Mouse (Mus musculus) stomach, embryonic 16.5 days (tissue): ENCODE measurements around the gene Epha8. TPM values are rescaled to one million over a fixed set of nuclear protein-coding genes. Genes with fewer than 3 reads are reported as not detected.

Experiments used
- ATAC-seq: fragments of 200-750 bp; cut with Nextera tagmentation; 2 replicates; pipeline ENCODE4 v1.8.0; 2017; ENCODE audit warnings: moderate number of reproducible peaks, moderate TSS enrichment; ENCODE audit not compliant: insufficient read depth, low FRiP score
- H3K27ac ChIP-seq: fragments of 300-500 bp; sonication (generic); 2 replicates; pipeline ENCODE4 v1.5.1; 2014; ENCODE audit warnings: low read length
- H3K27me3 ChIP-seq: fragments of 300-500 bp; sonication (generic); 2 replicates; pipeline ENCODE4 v1.6.1; 2014; ENCODE audit warnings: low read length, control low read depth, mixed read lengths; ENCODE audit not compliant: control insufficient read depth, insufficient read depth
- H3K36me3 ChIP-seq: fragments of 300-500 bp; sonication (generic); 2 replicates; pipeline ENCODE4 v1.6.1; 2014; ENCODE audit warnings: low read length; ENCODE audit not compliant: control insufficient read depth, insufficient read depth
- H3K4me1 ChIP-seq: fragments of 300-500 bp; sonication (generic); 2 replicates; pipeline ENCODE4 v1.6.1; 2014; ENCODE audit warnings: low read length, control low read depth, mixed read lengths; ENCODE audit not compliant: control insufficient read depth, insufficient read depth
- H3K4me2 ChIP-seq: fragments of 300-500 bp; sonication (generic); 2 replicates; pipeline ENCODE4 v1.6.1; 2014; ENCODE audit warnings: low read depth, low read length, mixed read lengths
- H3K4me3 ChIP-seq: fragments of 300-500 bp; sonication (generic); replicated peaks from 2 replicates; pipeline ENCODE4 v1.5.1; 2014; ENCODE audit warnings: mild to moderate bottlenecking, low read length
- H3K9ac ChIP-seq: fragments of 300-500 bp; sonication (generic); 2 replicates; pipeline ENCODE4 v1.6.1; 2014; ENCODE audit warnings: low read length
- H3K9me3 ChIP-seq: fragments of 300-500 bp; sonication (generic); replicated peaks from 2 replicates; pipeline ENCODE4 v1.6.1; 2016; ENCODE audit warnings: low read length, control low read depth; ENCODE audit not compliant: control insufficient read depth
- WGBS: fragments of 180-500 bp; shearing (Covaris S2); extraction: QIAGEN DNeasy Blood & Tissue Kit; methylation state at CpG from one replicate; pipeline ENCODE4 v1.1.7; 2014; 5-methylcytosine and 5-hydroxymethylcytosine counted together
- polyA plus RNA-seq: library from polyadenylated mRNA; unstranded; fragments of >200 nt; fragmentation: Nextera tagmentation; extraction: Ambion mirVana; gene quantifications from 2 replicates; pipeline ENCODE4 v1.2.1, GENCODE M21; 2015

Epha8 gene
- polyA plus RNA-seq, 1 experiment from 2014 or later: 0.39 TPM

GRCm38 (mm10) chr4:136961642-136962285 is 5.1 kb upstream of the Epha8 start:
- H3K9ac ChIP-seq: no peak overlapping the region
- H3K4me2 ChIP-seq: no peak overlapping the region
- H3K27me3 ChIP-seq: peaks cover 26% of the 10 kb centered on the region
- 28% methylated on average over 4 of the region's 4 CpGs for WGBS
- peak; percentile 27 for ATAC-seq
- no peaks in the 10 kb centered on the region for H3K9me3 ChIP-seq
- H3K4me1 ChIP-seq: peaks cover 24% of the 10 kb centered on the region
- no peak overlapping the region for H3K4me3 ChIP-seq
- H3K27ac ChIP-seq: no peak overlapping the region
- H3K36me3 ChIP-seq: no peaks in the 10 kb centered on the region

- ATAC-seq: no peak
- no peak overlapping the region for H3K27ac ChIP-seq
- H3K4me3 ChIP-seq: no peak overlapping the region
- peaks cover 38% of the 10 kb centered on the region for H3K27me3 ChIP-seq
- H3K9me3 ChIP-seq: no peaks in the 10 kb centered on the region
- H3K4me2 ChIP-seq: no peak overlapping the region
- peaks cover 26% of the 10 kb centered on the region for H3K4me1 ChIP-seq
- WGBS: 34% methylated on average over 9 of the region's 9 CpGs
- H3K36me3 ChIP-seq: no peaks in the 10 kb centered on the region
- no peak overlapping the region for H3K9ac ChIP-seq
Observed at GRCm38 (mm10) chr4:136960581-136960980, 4.0 kb upstream of the Epha8 start.

- 26% methylated on average over 3 of the region's 3 CpGs for WGBS
- peaks cover 43% of the 10 kb centered on the region for H3K27me3 ChIP-seq
- ATAC-seq: no peak
Observed at GRCm38 (mm10) chr4:136960068-136960467, 3.5 kb upstream of the Epha8 start.

GRCm38 (mm10) chr4:136954562-136954961 is 2.1 kb downstream of the Epha8 start:
- Histone ChIP-seq H3K4me1 (0 out of 2 replicates have a peak, but pooled peaks cover 2% of the 10 kb centered on the region), H3K36me3 (no peaks in the 10 kb centered on the region), H3K4me3 (no peak overlapping the region), H3K9ac (no peak overlapping the region), H3K4me2 (no peak overlapping the region), H3K27ac (no peak overlapping the region), H3K9me3 (no peaks in the 10 kb centered on the region), H3K27me3 (peaks cover 47% of the 10 kb centered on the region)
- 60% methylated on average over 6 of the region's 6 CpGs for WGBS
- ATAC-seq: no peak

More at GRCm38 (mm10) chr4:136960068-136960467, 3.5 kb upstream of the Epha8 start:
- Histone ChIP-seq H3K27ac (no peak overlapping the region), H3K9me3 (no peaks in the 10 kb centered on the region), H3K4me1 (peaks cover 26% of the 10 kb centered on the region), H3K4me2 (no peak overlapping the region), H3K36me3 (no peaks in the 10 kb centered on the region), H3K4me3 (no peak overlapping the region), H3K9ac (no peak overlapping the region)

GRCm38 (mm10) chr4:136949266-136949989 is 7.2 kb downstream of the Epha8 start:
- WGBS: 49% methylated on average over 10 of the region's 10 CpGs

GRCm38 (mm10) chr4:136945397-136945796 is 11.2 kb downstream of the Epha8 start:
- Histone ChIP-seq H3K27ac (no peak overlapping the region), H3K4me1 (0 out of 2 replicates have a peak, but pooled peaks cover 5% of the 10 kb centered on the region), H3K4me3 (no peak overlapping the region), H3K36me3 (no peaks in the 10 kb centered on the region), H3K9ac (no peak overlapping the region), H3K4me2 (no peak overlapping the region), H3K9me3 (no peaks in the 10 kb centered on the region), H3K27me3 (peaks cover 4% of the 10 kb centered on the region; the same call in 1 of the 2 replicates)
- no peak for ATAC-seq
- 63% methylated on average over 17 of the region's 17 CpGs for WGBS

More at GRCm38 (mm10) chr4:136949266-136949989, 7.2 kb downstream of the Epha8 start:
- H3K36me3 ChIP-seq: no peaks in the 10 kb centered on the region
- H3K4me1 ChIP-seq: no peaks in the 10 kb centered on the region
- no peak overlapping the region for H3K9ac ChIP-seq
- no peak overlapping the region for H3K4me2 ChIP-seq
- no peak overlapping the region for H3K4me3 ChIP-seq
- ATAC-seq: peak; percentile 21; the same call in 1 of the 2 replicates
- no peak overlapping the region for H3K27ac ChIP-seq
- H3K9me3 ChIP-seq: no peaks in the 10 kb centered on the region
- peaks cover 5% of the 10 kb centered on the region; the same call in 1 of the 2 replicates for H3K27me3 ChIP-seq

GRCm38 (mm10) chr4:136944558-136945350 is 11.9 kb downstream of the Epha8 start:
- Histone ChIP-seq H3K27ac (no peak overlapping the region), H3K36me3 (no peaks in the 10 kb centered on the region), H3K4me1 (0 out of 2 replicates have a peak, but pooled peaks cover 5% of the 10 kb centered on the region), H3K9me3 (no peaks in the 10 kb centered on the region), H3K9ac (no peak overlapping the region), H3K27me3 (peaks cover 4% of the 10 kb centered on the region; the same call in 1 of the 2 replicates), H3K4me2 (no peak overlapping the region), H3K4me3 (no peak overlapping the region)
- ATAC-seq: no peak
- WGBS: 78% methylated on average over 11 of the region's 11 CpGs

GRCm38 (mm10) chr4:136943175-136943574 is 13.4 kb downstream of the Epha8 start:
- 0 out of 2 replicates have a peak, but pooled peaks cover 5% of the 10 kb centered on the region for H3K4me1 ChIP-seq
- no peak overlapping the region for H3K9ac ChIP-seq
- no peak overlapping the region for H3K4me2 ChIP-seq
- ATAC-seq: no peak
- H3K4me3 ChIP-seq: no peak overlapping the region
- H3K27ac ChIP-seq: no peak overlapping the region
- H3K27me3 ChIP-seq: peaks cover 4% of the 10 kb centered on the region; the same call in 1 of the 2 replicates
- 15% methylated on average over 13 of the region's 13 CpGs for WGBS
- no peaks in the 10 kb centered on the region for H3K9me3 ChIP-seq
- no peaks in the 10 kb centered on the region for H3K36me3 ChIP-seq
